Mouse (Mus musculus) cortical plate, adult 2 months (tissue): ENCODE measurements around the gene Mgst2.

Experiments
- CTCF ChIP-seq: fragments of 200-500 bp; IDR thresholded peaks from 2 replicates; pipeline ENCODE4 v1.5.1; 2011; ENCODE audit warnings: mild to moderate bottlenecking, control low read depth, low read length; ENCODE audit not compliant: insufficient read depth; ENCODE audit errors: extremely low read depth
- POLR2A ChIP-seq: fragments of 200-500 bp; IDR thresholded peaks from 2 replicates; pipeline ENCODE4 v1.6.1; 2011; ENCODE audit warnings: mild to moderate bottlenecking, low read length, control low read depth; ENCODE audit not compliant: insufficient read depth; ENCODE audit errors: extremely low read depth

GRCm38 (mm10) chr3:51649426-51649825 lies 10.7 kb upstream of the Mgst2 start:
- TF ChIP-seq POLR2A (no peak), CTCF (no peak)
